Mouse (Mus musculus) stomach, embryonic 14.5 days (tissue): ENCODE measurements around the gene Gas6. TPM values are rescaled to one million over a fixed set of nuclear protein-coding genes. Genes with fewer than 3 reads are reported as not detected.

ENCODE experiments used
- ATAC-seq: fragments of 200-750 bp; cut with Nextera tagmentation; 2 replicates; pipeline ENCODE4 v1.8.0; 2017; ENCODE audit warnings: low read depth, moderate TSS enrichment; ENCODE audit not compliant: insufficient number of reproducible peaks, insufficient read depth, low FRiP score
- H3K27ac ChIP-seq: fragments of 300-500 bp; sonication (generic); 2 replicates; pipeline ENCODE4 v1.5.1; 2014; ENCODE audit warnings: mild to moderate bottlenecking, low read length, moderate library complexity, mixed read lengths
- H3K27me3 ChIP-seq: fragments of 300-500 bp; sonication (generic); 2 replicates; pipeline ENCODE4 v1.6.1; 2014; ENCODE audit warnings: low read length, control low read depth, mixed read lengths; ENCODE audit not compliant: control insufficient read depth, insufficient read depth
- H3K36me3 ChIP-seq: fragments of 300-500 bp; sonication (generic); 2 replicates; pipeline ENCODE4 v1.6.1; 2014; ENCODE audit warnings: mild to moderate bottlenecking, control low read depth, low read length, moderate library complexity, mixed read lengths; ENCODE audit not compliant: control insufficient read depth, insufficient read depth
- H3K4me1 ChIP-seq: fragments of 300-500 bp; sonication (generic); 2 replicates; pipeline ENCODE4 v1.6.1; 2014; ENCODE audit warnings: low read length, control low read depth, mixed read lengths; ENCODE audit not compliant: control insufficient read depth, insufficient read depth
- H3K4me2 ChIP-seq: fragments of 300-500 bp; sonication (generic); replicated peaks from 2 replicates; pipeline ENCODE4 v1.6.1; 2014; ENCODE audit warnings: low read depth, low read length, control low read depth
- H3K4me3 ChIP-seq: fragments of 300-500 bp; sonication (generic); 2 replicates; pipeline ENCODE4 v1.5.1; 2014; ENCODE audit warnings: low read depth, low read length, control low read depth
- H3K9ac ChIP-seq: fragments of 300-500 bp; sonication (generic); replicated peaks from 2 replicates; pipeline ENCODE4 v1.6.1; 2014; ENCODE audit warnings: low read depth, mild to moderate bottlenecking, control low read depth, low read length, moderate library complexity, mixed read lengths
- H3K9me3 ChIP-seq: fragments of 300-500 bp; sonication (generic); 2 replicates; pipeline ENCODE4 v1.6.1; 2016; ENCODE audit warnings: low read depth, low read length, control low read depth; ENCODE audit not compliant: control insufficient read depth
- WGBS: fragments of 180-500 bp; shearing (Covaris S2); extraction: QIAGEN DNeasy Blood & Tissue Kit; methylation state at CpG from one replicate; pipeline ENCODE4 v1.1.7; 2014; 5-methylcytosine and 5-hydroxymethylcytosine counted together
- polyA plus RNA-seq: library from polyadenylated mRNA; unstranded; fragments of >200 nt; fragmentation: Nextera tagmentation; extraction: Ambion mirVana; gene quantifications from 2 replicates; pipeline ENCODE4 v1.2.1, GENCODE M21; 2014

The Gas6 gene
- polyA plus RNA-seq, 1 experiment from 2014 or later: 67.7 TPM

GRCm38 (mm10) chr8:13428156-13428555 lies 66.1 kb downstream of the Gas6 start:
- Histone ChIP-seq H3K27me3 (no peaks in the 10 kb centered on the region), H3K36me3 (no peaks in the 10 kb centered on the region), H3K4me3 (no peak overlapping the region), H3K4me1 (no peaks in the 10 kb centered on the region), H3K27ac (no peak overlapping the region), H3K9me3 (no peaks in the 10 kb centered on the region), H3K9ac (no peak overlapping the region), H3K4me2 (no peak overlapping the region)
- 80% methylated on average over 9 of the region's 9 CpGs for WGBS
- no peak for ATAC-seq

GRCm38 (mm10) chr8:13427351-13427750 lies 66.9 kb downstream of the Gas6 start:
- WGBS: 65% methylated on average over 6 of the region's 6 CpGs
- Histone ChIP-seq H3K36me3 (no peaks in the 10 kb centered on the region), H3K4me2 (no peak overlapping the region), H3K27ac (no peak overlapping the region), H3K9me3 (no peaks in the 10 kb centered on the region), H3K4me3 (no peak overlapping the region), H3K4me1 (no peaks in the 10 kb centered on the region), H3K9ac (no peak overlapping the region), H3K27me3 (no peaks in the 10 kb centered on the region)
- ATAC-seq: no peak

GRCm38 (mm10) chr8:13420970-13421369 lies 73.3 kb downstream of the Gas6 start:
- Histone ChIP-seq H3K9me3 (no peaks in the 10 kb centered on the region), H3K4me3 (no peak overlapping the region), H3K4me1 (no peaks in the 10 kb centered on the region), H3K27ac (no peak overlapping the region), H3K36me3 (no peaks in the 10 kb centered on the region), H3K27me3 (no peaks in the 10 kb centered on the region), H3K9ac (no peak overlapping the region), H3K4me2 (no peak overlapping the region)
- no peak for ATAC-seq
- 95% methylated on average over 6 of the region's 6 CpGs for WGBS

- no peaks in the 10 kb centered on the region for H3K9me3 ChIP-seq
- no peak overlapping the region for H3K4me3 ChIP-seq
- no peak overlapping the region for H3K9ac ChIP-seq
- 72% methylated on average over 2 of the region's 2 CpGs for WGBS
- no peak for ATAC-seq
- H3K36me3 ChIP-seq: no peaks in the 10 kb centered on the region
- H3K4me1 ChIP-seq: no peaks in the 10 kb centered on the region
- 0 out of 2 replicates have a peak, but pooled peaks cover 3% of the 10 kb centered on the region for H3K27me3 ChIP-seq
- H3K4me2 ChIP-seq: no peak overlapping the region
- no peak overlapping the region for H3K27ac ChIP-seq
Measured at GRCm38 (mm10) chr8:13419111-13419639, 75.1 kb downstream of the Gas6 start.

- 0 out of 2 replicates have a peak, but pooled peaks cover 3% of the 10 kb centered on the region for H3K27me3 ChIP-seq
- H3K9ac ChIP-seq: no peak overlapping the region
- no peaks in the 10 kb centered on the region for H3K4me1 ChIP-seq
- no peak overlapping the region for H3K27ac ChIP-seq
- H3K9me3 ChIP-seq: no peaks in the 10 kb centered on the region
- no peak for ATAC-seq
- WGBS: 74% methylated on average over 10 of the region's 10 CpGs
- no peak overlapping the region for H3K4me2 ChIP-seq
- H3K36me3 ChIP-seq: no peaks in the 10 kb centered on the region
- no peak overlapping the region for H3K4me3 ChIP-seq
Measured at GRCm38 (mm10) chr8:13415879-13416278, 78.4 kb downstream of the Gas6 start.

Other genes with a start within 250 kb of the Gas6 start
- not detected in 2 replicates for gene Adprhl1, start 240.3 kb downstream of the Gas6 start, polyA plus RNA-seq
- gene Dcun1d2, start 206.4 kb downstream of the Gas6 start, polyA plus RNA-seq: 20.6 and 23.6 TPM in 2 replicates
- 45.5 and 46.3 TPM in 2 replicates for gene Tmco3, start 206.3 kb downstream of the Gas6 start, polyA plus RNA-seq
- 153 and 185 TPM in 2 replicates for gene Tfdp1, start 155.7 kb downstream of the Gas6 start, polyA plus RNA-seq
- 16.0 and 16.7 TPM in 2 replicates for gene Atp4b, start 97.7 kb downstream of the Gas6 start, polyA plus RNA-seq
- gene Grk1, start 89.4 kb downstream of the Gas6 start, polyA plus RNA-seq: not detected in 2 replicates
- gene Tmem255b, start 59.3 kb downstream of the Gas6 start, polyA plus RNA-seq: 2.3 and 2.6 TPM in 2 replicates
- gene 1700029H14Rik, start 68.0 kb upstream of the Gas6 start, polyA plus RNA-seq: not detected in 2 replicates
- gene Rasa3, start 183.1 kb upstream of the Gas6 start, polyA plus RNA-seq: 23.0 and 27.7 TPM in 2 replicates
- 0.12 TPM in 1 of 2 replicates, not detected in the other for gene Cfap97d2, start 211.4 kb upstream of the Gas6 start, polyA plus RNA-seq